Mouse (Mus musculus): ENCODE data around the gene Galr2.

- TF ChIP-seq GATA1 (IDR thresholded peaks at IDR 0.05; ENCODE audit: low read depth, low read length) (no peak), POLR2A (IDR thresholded peaks at IDR 0.05; ENCODE audit: control insufficient read depth in 1 of 2, insufficient read depth in 1 of 2, low read depth in 1 of 2, low read length in 2 of 2, poor library complexity in 1 of 2) (no peak), ZNF384 (IDR thresholded peaks at IDR 0.05; ENCODE audit: low read depth, low read length) (no peak), CTCF (IDR thresholded peaks at IDR 0.05 in 2 of 3, conservative IDR thresholded peaks at IDR 0.05 in 1 of 3; ENCODE audit: control insufficient read depth in 1 of 3, insufficient read depth in 1 of 3, low read depth in 2 of 3, low read length in 3 of 3, poor library complexity in 1 of 3, severe bottlenecking in 1 of 3) (no peak), MAZ (IDR thresholded peaks at IDR 0.05; ENCODE audit: low read depth, low read length) (no peak), ZC3H11A (IDR thresholded peaks at IDR 0.05; ENCODE audit: low read depth, low read length) (no peak), MXI1 (IDR thresholded peaks at IDR 0.05; ENCODE audit: low read depth, low read length) (no peak), JUND (IDR thresholded peaks at IDR 0.05; ENCODE audit: low read depth, low read length) (no peak), TBP (IDR thresholded peaks at IDR 0.05; ENCODE audit: low read depth, low read length) (no peak)
Observed at GRCm38 (mm10) chr11:116255090-116255981, 25.4 kb upstream of the Galr2 start.
